Mouse (Mus musculus) megakaryocyte, embryonic 14.5 days (primary cell): ENCODE data around the gene Strada. TPM values are rescaled to one million over a fixed set of nuclear protein-coding genes. Genes with fewer than 3 reads are reported as not detected.
"Not testable (repeated sequence)": the region's sequence is repeated elsewhere in the genome, so short reads cannot be mapped to it uniquely, and the experiment has no call there.

Source experiments
- H3K27me3 ChIP-seq: replicated peaks from 2 replicates; pipeline ENCODE3; 2012; ENCODE audit warnings: inconsistent platforms
- H3K36me3 ChIP-seq: replicated peaks from 2 replicates; pipeline ENCODE3; 2012; ENCODE audit warnings: low read length, inconsistent platforms, mixed read lengths
- H3K4me1 ChIP-seq: 2 replicates; pipeline ENCODE4 v1.6.1; 2012; ENCODE audit warnings: inconsistent platforms
- H3K4me3 ChIP-seq: replicated peaks from 2 replicates; pipeline ENCODE3; 2012; ENCODE audit warnings: moderate library complexity, mild to moderate bottlenecking, inconsistent platforms
- H3K9me3 ChIP-seq: 2 replicates; pipeline ENCODE4 v1.6.1; 2012; ENCODE audit warnings: inconsistent platforms
- FLI1 ChIP-seq: IDR thresholded peaks from 2 replicates; pipeline ENCODE4 v1.6.1; 2012; ENCODE audit warnings: low read length, inconsistent platforms, mixed read lengths
- GATA1 ChIP-seq: IDR thresholded peaks from 3 replicates; pipeline ENCODE4 v1.6.1; 2012; ENCODE audit warnings: mixed read lengths, low read length, inconsistent platforms, borderline replicate concordance
- polyA plus RNA-seq: library from polyadenylated mRNA; stranded (reverse); fragments of >175 nt; gene quantifications from 2 replicates; pipeline ENCODE4 v1.2.3, GENCODE M21; 2012; ENCODE audit warnings: low replicate concordance; ENCODE audit not compliant: insufficient read depth

Strada gene
- polyA plus RNA-seq, 1 experiment: 50.4 TPM

- H3K27me3 ChIP-seq: no peaks in the 10 kb centered on the region
- TF ChIP-seq FLI1: no peak
- TF ChIP-seq GATA1: no peak
- H3K4me1 ChIP-seq: peaks cover 29% of the 10 kb centered on the region
- peaks cover 48% of the 10 kb centered on the region for H3K36me3 ChIP-seq
- H3K4me3 ChIP-seq: no peak overlapping the region
- H3K9me3 ChIP-seq: no peaks in the 10 kb centered on the region
Measured at GRCm38 (mm10) chr11:106129477-106129876, 72.5 kb downstream of the Strada start.

- Histone ChIP-seq H3K4me1 (peaks cover 32% of the 10 kb centered on the region), H3K36me3 (peaks cover 54% of the 10 kb centered on the region)
- not testable (repeated sequence) for H3K27me3 ChIP-seq, H3K4me3 ChIP-seq, H3K9me3 ChIP-seq
Measured at GRCm38 (mm10) chr11:106126727-106127373, 75.1 kb downstream of the Strada start.

DNA sequence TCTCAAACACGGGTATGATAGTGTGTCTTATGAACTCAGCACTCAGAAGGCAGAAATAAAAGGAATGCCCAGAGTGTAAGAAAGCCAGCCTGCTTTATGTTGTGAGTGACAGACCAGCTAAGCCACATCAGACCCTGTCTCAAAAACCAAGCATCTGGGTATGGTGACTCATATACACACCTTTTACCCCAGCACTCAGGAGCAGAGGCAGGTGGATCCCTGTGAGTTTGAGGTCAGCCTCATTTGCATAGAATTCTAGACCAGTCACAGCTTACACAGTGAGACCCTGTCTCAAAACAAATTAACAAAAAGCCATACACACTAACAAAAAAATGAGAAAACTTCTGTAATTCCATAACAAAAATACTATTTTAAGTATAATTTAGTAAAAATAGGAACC, 76.1 kb downstream of the Strada start:
- Histone ChIP-seq H3K27me3 (no peaks in the 10 kb centered on the region), H3K4me1 (peaks cover 37% of the 10 kb centered on the region), H3K36me3 (peaks cover 53% of the 10 kb centered on the region), H3K9me3 (no peaks in the 10 kb centered on the region), H3K4me3 (no peak overlapping the region)
- TF ChIP-seq GATA1: no peak
- no peak for TF ChIP-seq FLI1

GRCm38 (mm10) chr11:106124784-106125183, 77.2 kb downstream of the Strada start:
- TF ChIP-seq FLI1 (no peak), GATA1 (no peak)
- H3K4me3 ChIP-seq: no peak overlapping the region
- no peaks in the 10 kb centered on the region for H3K27me3 ChIP-seq
- peaks cover 34% of the 10 kb centered on the region for H3K4me1 ChIP-seq
- H3K36me3 ChIP-seq: peaks cover 48% of the 10 kb centered on the region
- no peaks in the 10 kb centered on the region for H3K9me3 ChIP-seq

- Histone ChIP-seq H3K27me3 (no peaks in the 10 kb centered on the region), H3K4me3 (peak overlapping the region; percentile 80), H3K9me3 (no peaks in the 10 kb centered on the region), H3K36me3 (peaks cover 52% of the 10 kb centered on the region), H3K4me1 (peaks cover 24% of the 10 kb centered on the region)
- TF ChIP-seq FLI1 (no peak), GATA1 (no peak)
Measured at GRCm38 (mm10) chr11:106122736-106123135, 79.2 kb downstream of the Strada start.

- H3K27me3 ChIP-seq: no peaks in the 10 kb centered on the region
- peak overlapping the region; percentile 64 for H3K4me3 ChIP-seq
- peaks cover 24% of the 10 kb centered on the region for H3K4me1 ChIP-seq
- H3K36me3 ChIP-seq: peaks cover 58% of the 10 kb centered on the region
- H3K9me3 ChIP-seq: no peaks in the 10 kb centered on the region
- no peak for TF ChIP-seq GATA1
- no peak for TF ChIP-seq FLI1
Measured at GRCm38 (mm10) chr11:106122221-106122620, 79.7 kb downstream of the Strada start.

Other genes with a start within 250 kb of the Strada start
- not detected in 2 replicates for gene Cyb561, start 248.8 kb downstream of the Strada start, polyA plus RNA-seq
- gene Ace, start 234.2 kb downstream of the Strada start, polyA plus RNA-seq: 0.17 and 0.89 TPM in 2 replicates
- gene Ace3, start 207.5 kb downstream of the Strada start, polyA plus RNA-seq: not detected in 2 replicates
- not detected in 2 replicates for gene Kcnh6, start 194.0 kb downstream of the Strada start, polyA plus RNA-seq
- 1.7 and 5.8 TPM in 2 replicates for gene Dcaf7, start 165.3 kb downstream of the Strada start, polyA plus RNA-seq
- gene Taco1, start 136.1 kb downstream of the Strada start, polyA plus RNA-seq: 2.7 and 3.8 TPM in 2 replicates
- 1.5 and 1.6 TPM in 2 replicates for gene Map3k3, start 117.6 kb downstream of the Strada start, polyA plus RNA-seq
- not detected in 2 replicates for gene Gm10840, start 41.3 kb downstream of the Strada start, polyA plus RNA-seq
- 121 and 146 TPM in 2 replicates for gene Limd2, start 41.3 kb downstream of the Strada start, polyA plus RNA-seq
- 1.4 and 4.7 TPM in 2 replicates for gene Ccdc47, start 14.2 kb upstream of the Strada start, polyA plus RNA-seq
- gene Ddx42, start 14.8 kb upstream of the Strada start, polyA plus RNA-seq: 4.9 and 12.1 TPM in 2 replicates
- gene Ftsj3, start 53.9 kb upstream of the Strada start, polyA plus RNA-seq: 6.7 TPM in 1 of 2 replicates, not detected in the other
- 1.8 and 34.7 TPM in 2 replicates for gene Psmc5, start 54.0 kb upstream of the Strada start, polyA plus RNA-seq
- 51.3 and 84.6 TPM in 2 replicates for gene Smarcd2, start 70.8 kb upstream of the Strada start, polyA plus RNA-seq
- not detected in 2 replicates for gene Tcam1, start 74.5 kb upstream of the Strada start, polyA plus RNA-seq
- gene Gh, start 99.7 kb upstream of the Strada start, polyA plus RNA-seq: not detected in 2 replicates
- gene Cd79b, start 112.6 kb upstream of the Strada start, polyA plus RNA-seq: 1.1 TPM in 1 of 2 replicates, not detected in the other
- gene Scn4a, start 151.1 kb upstream of the Strada start, polyA plus RNA-seq: not detected in 2 replicates
- gene Prr29, start 163.3 kb upstream of the Strada start, polyA plus RNA-seq: not detected in 2 replicates
- gene Icam2, start 185.9 kb upstream of the Strada start, polyA plus RNA-seq: 2.3 and 19.4 TPM in 2 replicates